Mouse (Mus musculus): Measurements from ENCODE around the gene Trim54. TPM values are rescaled to one million over a fixed set of nuclear protein-coding genes. Genes with fewer than 3 reads are reported as not detected.
A peak's percentile ranks its signal among the peaks of the same experiment; 100 is the strongest.

The Trim54 gene
- total RNA-seq, 2 experiments from 2014 or later: 139 to 160 TPM

DNA sequence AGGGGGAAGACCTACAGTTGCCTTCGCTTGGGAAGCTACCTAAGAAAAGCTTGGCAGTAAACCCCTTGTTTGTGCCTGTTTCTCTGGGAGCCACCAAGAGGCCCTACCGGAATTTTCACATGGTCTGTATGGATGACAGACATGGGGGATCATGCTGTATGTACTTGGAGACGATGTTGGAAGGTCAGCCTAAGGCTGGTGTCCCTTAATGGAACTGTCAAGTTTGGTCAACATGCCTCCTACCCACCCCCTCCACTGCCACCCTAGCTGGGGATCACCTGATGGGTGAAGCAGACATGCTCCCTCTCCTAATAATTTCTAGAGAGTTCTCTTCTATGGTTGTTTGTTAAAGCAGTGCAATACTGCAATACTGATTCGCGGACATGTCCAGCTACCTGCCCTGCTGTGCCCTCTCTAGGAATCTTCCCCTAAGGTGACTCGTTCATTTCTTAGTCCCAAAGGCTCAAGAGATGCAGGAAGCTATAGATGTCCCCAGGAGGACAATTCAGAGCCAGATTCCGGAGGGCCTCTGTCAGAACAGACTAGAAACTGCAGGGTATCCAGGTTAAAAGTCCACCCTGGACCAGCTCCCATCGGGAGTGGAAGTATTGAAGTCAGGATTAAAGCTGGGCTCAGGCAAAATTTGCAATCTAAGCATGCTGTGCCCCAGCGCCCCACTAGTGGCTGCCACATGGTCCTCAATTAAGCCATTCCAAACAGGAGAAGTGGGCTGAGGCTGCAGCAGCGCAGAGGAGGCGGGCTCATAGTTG, 20.6 kb upstream of the Trim54 start:
- DNase-seq (ENCODE audit: low spot score in 2 of 2): no peak

GRCm38 (mm10) chr5:31105814-31106335, 10.6 kb upstream of the Trim54 start, which contains the start of gene Dnajc5g:
Gene Dnajc5g (plus strand): TSS chr5:31106285.
- DNase-seq (ENCODE audit: low spot score in 2 of 2): no peak

DNA sequence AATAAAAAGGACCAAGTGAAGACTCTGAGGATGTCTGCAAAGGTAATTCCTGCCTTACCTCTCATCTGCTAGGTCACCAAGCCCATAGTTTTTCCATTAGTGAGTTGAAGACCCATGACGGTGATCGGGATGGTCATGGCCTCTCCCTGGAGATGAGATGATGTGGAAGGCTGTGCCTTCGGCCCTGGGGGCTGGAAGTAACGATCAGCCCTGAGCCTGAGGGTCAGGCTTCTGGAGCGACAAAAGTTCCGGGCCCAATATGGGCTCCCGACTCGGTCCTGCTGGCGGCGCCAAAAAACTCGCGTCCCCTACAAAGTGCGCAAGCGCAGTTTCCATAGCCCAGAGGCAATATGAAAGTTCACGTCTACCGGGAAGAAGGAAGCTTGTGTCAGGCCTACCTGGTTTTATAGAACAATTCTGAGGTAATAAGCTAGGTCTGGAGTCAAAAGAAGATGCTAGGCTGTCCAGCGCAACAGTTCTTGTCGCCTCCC, 8.5 kb upstream of the Trim54 start, which contains the start of gene Slc30a3:
TSS of gene Slc30a3 (minus strand) at position 238 of the 491 bp plus-strand sequence.
- DNase-seq (ENCODE audit: low spot score in 2 of 2): no peak

DNA sequence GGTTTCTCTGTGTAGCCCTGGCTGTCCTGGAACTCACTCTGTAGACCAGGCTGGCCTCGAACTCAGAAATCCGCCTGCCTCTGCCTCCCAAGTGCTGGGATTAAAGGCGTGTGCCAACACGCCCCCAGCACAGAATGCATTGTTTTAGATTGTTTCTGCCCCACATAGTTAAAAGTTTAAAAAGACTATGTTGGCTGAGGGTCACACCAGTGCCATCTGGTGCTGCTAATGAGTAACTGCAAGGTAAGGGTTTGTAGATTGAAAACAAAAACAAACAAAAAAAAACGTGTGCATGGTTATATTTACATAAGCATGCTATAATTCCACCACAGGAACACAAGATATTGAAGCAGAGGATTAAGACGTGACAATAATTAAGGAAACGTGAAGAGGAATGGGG, 5.7 kb upstream of the Trim54 start:
- no peak for DNase-seq (ENCODE audit: low spot score in 2 of 2)

GRCm38 (mm10) chr5:31116912-31117311, 400 bp downstream of the Trim54 start:
- DNase-seq (ENCODE audit: low spot score in 2 of 2): no peak

GRCm38 (mm10) chr5:31121111-31121510, 4.6 kb downstream of the Trim54 start:
- no peak for DNase-seq (ENCODE audit: low spot score in 2 of 2)

- no peak for DNase-seq (ENCODE audit: low spot score in 2 of 2)
These were observed 7.0 kb downstream of the Trim54 start for GRCm38 (mm10) chr5:31123481-31123880.

GRCm38 (mm10) chr5:31126050-31126449, 9.5 kb downstream of the Trim54 start:
- DNase-seq (ENCODE audit: low spot score in 2 of 2): no peak

DNA sequence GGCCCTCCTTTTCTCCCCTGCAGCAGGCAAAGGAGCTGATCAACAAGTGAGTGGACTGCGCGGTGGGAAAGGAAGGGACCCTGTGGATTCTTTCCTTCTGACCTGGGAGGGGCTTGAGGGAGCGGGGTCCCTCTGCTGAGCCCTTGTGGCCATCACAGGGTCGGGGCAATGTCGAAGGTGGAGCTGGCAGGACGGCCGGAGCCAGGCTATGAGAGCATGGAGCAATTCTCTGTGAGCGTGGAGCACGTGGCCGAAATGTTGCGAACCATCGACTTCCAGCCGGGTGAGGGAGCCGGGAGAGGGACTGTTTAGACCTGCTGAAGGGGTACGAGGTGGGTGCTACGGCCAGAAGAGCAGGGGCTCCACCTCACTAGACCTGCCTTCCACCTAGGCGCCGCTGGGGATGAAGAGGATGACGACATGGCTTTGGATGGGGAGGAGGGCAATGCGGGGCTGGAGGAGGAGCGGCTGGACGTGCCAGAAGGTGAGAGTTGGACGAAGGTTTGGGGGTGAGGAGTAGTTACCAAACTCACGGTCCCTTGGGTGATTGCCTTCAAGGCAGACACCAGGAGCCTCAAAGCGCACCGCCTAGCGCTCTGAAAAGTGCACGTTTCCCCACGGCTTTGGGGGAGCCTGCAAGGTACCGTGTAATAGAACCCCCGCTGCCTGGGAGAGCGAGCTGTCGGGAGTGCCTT, 20.4 kb downstream of the Trim54 start:
- no peak for DNase-seq (ENCODE audit: low spot score in 2 of 2)

GRCm38 (mm10) chr5:31137658-31138057, 21.1 kb downstream of the Trim54 start:
- no peak for DNase-seq (ENCODE audit: low spot score in 2 of 2)

- no peak for DNase-seq (ENCODE audit: low spot score in 2 of 2)
These were observed 21.9 kb downstream of the Trim54 start, which contains the start of gene Ucn for GRCm38 (mm10) chr5:31138241-31138967. Gene Ucn (minus strand): TSS chr5:31138829.

DNA sequence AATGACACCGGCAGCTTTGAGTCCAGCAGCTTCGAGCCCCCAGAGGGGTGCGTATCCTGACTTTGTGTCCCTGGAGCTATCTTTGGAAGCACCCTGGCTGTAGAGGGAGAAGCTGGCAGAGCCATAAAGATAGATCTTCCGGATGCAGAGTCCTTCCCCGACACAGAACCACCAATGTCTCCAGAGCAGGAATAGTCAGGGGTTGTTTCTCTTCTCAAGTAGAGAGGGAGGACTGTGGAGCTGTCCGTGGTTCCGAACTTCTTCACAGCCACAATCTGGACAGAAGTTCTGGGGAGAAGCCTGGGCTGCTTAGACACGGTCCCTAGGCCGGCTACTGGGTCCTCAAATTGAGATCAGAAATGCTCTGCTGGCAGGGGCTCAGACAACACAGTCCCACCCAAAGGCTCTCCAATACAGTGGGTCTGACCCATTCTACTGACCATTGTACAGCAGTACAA, 22.5 kb downstream of the Trim54 start:
- no peak for DNase-seq (ENCODE audit: low spot score in 2 of 2)

DNA sequence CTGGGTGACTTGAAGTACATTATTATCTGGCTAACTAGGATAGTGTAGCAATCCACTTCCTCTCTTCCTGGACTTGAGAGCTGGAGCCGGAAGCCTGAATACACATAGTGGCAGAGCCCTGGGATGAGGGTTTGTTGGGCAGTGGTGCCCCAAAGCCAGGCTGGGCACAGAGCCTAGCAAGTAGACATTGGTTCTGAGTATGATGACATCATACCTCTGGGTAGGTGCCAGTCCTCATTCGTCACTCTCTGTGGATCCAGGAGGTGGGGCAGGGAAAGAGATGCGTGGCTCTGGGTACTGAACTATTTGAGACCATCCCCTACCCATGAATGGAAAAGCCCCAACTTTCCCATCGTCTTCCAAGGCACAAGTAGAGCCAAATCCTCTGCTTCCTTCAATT, 33.3 kb downstream of the Trim54 start:
- DNase-seq (ENCODE audit: low spot score in 2 of 2): no peak

DNA sequence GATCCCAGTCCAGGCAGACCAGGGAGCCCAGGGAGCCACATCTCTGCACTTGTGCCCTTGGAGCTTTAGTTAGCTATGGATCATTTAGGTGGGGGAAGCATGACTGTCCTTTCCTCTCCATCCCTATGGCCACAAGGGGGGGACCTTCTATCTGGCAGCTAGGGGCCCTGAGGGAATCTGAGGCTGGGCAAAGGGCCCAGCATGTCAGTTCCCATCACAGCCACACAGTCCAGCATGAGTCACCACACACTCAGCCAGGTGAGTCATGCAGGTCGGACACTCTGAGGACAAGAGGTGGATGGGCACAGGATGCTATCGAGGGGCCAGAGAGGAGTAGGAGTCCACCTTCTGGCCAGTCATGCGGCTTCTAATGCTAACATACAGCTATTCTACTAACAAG, 35.2 kb downstream of the Trim54 start:
- DNase-seq (ENCODE audit: low spot score in 2 of 2): no peak

DNA sequence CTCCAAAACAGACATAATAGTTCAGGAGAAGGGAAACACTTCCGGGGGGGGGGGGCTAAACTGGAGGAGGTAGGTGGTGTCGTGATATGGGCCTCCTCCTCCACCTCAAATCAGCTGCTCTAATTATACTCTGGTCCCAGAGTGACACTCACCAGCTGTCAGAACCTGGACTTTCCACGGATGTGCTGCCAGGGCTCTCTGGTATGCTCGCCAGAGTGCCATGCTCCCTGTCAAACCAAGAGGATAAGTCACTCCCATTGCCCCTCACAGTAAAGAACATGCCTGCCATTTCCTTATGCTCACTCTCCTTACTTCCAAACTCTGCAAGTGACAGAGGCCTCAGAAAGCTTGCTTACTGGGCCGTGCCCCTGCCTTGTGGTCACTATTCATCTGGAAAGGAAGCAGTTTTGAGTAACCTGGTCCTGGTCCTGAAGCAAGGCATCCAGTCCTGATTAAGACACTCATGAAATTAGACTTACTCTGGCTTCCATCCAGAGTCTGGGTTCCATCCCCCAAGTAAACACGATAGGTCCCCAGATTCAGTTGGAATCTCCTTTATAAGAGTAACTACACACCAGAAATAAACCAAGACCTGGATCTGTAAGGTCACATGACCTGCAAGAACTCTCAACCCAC, 37.1 kb downstream of the Trim54 start:
- peak in 1 of 2 experiments; percentile 27 for DNase-seq (ENCODE audit: low spot score in 2 of 2)

DNA sequence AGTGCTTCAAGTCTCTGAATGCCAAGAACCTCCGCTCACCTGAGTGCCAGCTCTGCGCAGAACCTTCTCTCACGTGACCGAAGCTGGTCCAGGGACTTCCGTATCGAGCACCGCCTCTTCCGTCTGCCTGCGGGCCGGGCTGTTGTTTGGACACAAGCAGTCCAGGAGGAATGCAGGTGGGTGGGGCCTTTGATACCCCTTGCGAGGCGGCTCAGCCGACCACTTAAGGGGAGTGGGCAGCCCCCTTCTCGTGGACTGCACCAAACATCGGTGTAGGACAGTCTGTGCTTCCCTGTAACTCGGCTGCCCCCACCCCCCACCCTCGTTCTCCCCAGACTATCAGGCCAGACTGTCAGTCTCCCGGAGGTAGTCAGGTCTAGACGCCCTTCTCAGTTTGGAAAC, 37.6 kb downstream of the Trim54 start, which contains the start of gene Mpv17:
TSS of gene Mpv17 (minus strand) at position 100 of the 402 bp plus-strand sequence.
- peak; percentile 48 to 79 for DNase-seq (ENCODE audit: low spot score in 2 of 2)

GRCm38 (mm10) chr5:31162462-31162861, 46.0 kb downstream of the Trim54 start:
- no peak for DNase-seq (ENCODE audit: low spot score in 2 of 2)

DNA sequence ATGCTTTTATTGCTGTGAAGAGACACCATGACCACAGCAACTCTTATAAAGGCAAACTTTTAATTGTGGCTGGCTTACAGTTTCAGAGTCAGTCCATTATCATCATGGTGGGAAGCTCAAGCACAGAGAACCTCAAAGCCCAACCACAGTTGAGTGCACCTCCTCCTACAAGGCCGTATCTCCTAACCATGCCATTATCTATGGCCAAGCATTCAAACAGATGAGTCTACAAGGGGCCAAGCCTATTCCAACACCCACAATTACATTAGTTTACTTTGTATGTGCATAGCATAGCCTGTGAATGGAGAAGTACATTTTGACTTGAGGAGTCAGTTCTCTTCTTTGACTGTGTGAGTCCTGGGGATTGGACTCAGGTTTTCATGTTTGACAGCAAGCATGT, 48.4 kb downstream of the Trim54 start:
- no peak for DNase-seq (ENCODE audit: low spot score in 2 of 2)

GRCm38 (mm10) chr5:31168630-31169029, 52.1 kb downstream of the Trim54 start:
- no peak for DNase-seq (ENCODE audit: low spot score in 2 of 2)

DNA sequence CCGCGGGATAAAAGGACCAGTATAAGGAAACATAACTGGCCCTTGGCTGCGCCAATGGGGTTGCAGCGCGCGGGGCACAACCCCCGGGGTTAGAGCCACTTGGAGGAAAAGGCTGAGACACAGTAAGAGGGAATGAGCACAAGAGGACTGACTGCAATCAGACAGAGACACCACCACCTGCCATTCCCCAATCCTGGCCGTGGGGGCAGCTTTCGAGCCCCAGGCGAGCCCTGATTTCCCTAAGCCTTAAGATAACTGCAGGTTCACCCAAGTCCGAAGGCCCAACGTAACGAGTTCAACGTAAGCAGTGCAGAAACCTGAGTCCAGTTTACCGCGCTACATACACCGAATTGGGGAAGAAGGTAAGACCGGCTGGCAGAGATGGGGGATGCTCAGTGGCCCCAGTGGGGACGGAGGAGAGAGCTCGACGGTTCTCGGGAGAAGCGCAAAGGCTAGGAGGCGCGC, 62.8 kb downstream of the Trim54 start:
- DNase-seq (ENCODE audit: low spot score in 2 of 2): no peak

All from gastrocnemius, postnatal 4 days (tissue).